Mouse (Mus musculus): ENCODE data around the gene Cpsf2.

Gene Cpsf2

GRCm38 (mm10) chr12:101980266-101980665 is 4.5 kb downstream of the Cpsf2 start:
- DNase-seq (ENCODE audit: low spot score), result no peak

GRCm38 (mm10) chr12:101981559-101981958 is 5.8 kb downstream of the Cpsf2 start:
- no peak for DNase-seq (ENCODE audit: low spot score)

DNA sequence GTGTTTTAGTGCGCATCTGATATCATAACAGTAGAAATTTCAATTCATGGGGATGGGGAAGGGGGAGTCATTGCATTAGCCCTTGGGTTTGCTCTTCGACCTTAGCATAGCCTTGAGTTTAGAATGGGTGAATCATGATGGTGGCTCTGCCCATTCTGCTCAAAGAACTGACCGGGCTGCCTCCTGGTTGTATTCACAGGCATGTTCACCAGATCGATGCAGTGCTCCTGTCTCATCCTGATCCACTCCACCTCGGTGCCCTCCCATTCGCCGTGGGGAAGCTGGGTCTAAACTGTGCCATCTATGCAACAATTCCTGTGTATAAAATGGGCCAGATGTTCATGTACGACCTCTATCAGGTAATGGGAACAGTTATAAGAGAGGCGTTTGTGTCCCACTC is 7.2 kb downstream of the Cpsf2 start:
- DNase-seq (ENCODE audit: low spot score), result no peak

DNA sequence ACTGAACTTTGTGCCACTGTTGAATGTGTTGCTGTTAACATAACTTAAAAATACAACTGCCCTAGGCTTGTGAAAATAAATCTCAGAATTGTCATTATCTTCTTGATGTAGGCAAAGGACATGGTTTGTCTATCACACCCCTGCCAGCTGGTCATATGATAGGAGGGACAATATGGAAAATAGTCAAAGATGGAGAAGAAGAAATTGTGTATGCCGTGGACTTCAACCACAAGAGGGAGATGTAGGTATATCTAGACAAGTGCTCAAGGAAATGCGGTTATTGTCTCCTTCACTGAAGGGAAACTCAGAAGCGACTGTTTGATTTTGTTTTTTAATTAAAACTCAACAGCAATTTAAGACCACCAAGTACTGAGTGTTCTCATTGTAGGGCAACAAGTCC is 9.3 kb downstream of the Cpsf2 start:
- peak; percentile 15 for DNase-seq (ENCODE audit: low spot score)

DNA sequence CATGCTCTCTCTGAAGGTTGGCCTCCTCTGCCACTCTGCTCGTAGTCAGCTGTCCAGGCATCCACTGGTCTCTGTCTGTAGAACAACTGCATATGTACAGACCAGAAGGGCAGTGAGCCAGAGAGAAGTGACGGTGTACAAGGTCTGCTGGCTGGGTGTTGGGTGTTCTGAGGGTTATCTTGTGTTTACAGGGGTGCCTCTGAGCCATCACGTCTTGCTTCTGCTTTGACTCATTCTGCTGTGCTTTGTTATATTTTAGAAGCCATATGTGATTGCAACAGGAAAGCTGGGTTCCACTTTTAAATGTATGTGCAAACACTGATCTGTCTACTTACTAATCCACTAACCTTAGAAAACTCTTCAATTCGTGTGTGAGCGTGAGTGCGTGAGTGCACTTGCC is 11.9 kb downstream of the Cpsf2 start:
- no peak for DNase-seq (ENCODE audit: low spot score)

- DNase-seq (ENCODE audit: low spot score), result no peak
Measured at GRCm38 (mm10) chr12:101994576-101995467, 19.0 kb downstream of the Cpsf2 start.

DNA sequence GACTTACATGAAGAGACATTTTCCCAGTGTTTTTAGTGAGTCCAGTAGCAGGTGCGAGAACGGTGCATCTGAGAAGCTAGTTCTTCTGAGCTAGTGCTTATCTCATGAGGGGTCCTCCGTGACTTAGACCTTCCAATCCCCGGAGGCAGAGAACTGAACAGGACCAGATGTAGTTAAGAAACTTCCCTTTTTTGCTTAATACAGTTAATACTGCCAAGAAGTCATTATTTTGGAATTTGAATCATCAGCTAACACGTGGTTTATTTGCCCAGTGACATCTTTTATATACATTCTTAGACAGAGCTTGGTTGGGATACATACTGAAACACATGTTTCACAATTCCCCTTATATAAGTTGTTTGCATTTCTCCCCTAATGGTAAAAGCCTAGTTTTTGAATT is 23.1 kb downstream of the Cpsf2 start:
- DNase-seq (ENCODE audit: low spot score), result no peak

DNA sequence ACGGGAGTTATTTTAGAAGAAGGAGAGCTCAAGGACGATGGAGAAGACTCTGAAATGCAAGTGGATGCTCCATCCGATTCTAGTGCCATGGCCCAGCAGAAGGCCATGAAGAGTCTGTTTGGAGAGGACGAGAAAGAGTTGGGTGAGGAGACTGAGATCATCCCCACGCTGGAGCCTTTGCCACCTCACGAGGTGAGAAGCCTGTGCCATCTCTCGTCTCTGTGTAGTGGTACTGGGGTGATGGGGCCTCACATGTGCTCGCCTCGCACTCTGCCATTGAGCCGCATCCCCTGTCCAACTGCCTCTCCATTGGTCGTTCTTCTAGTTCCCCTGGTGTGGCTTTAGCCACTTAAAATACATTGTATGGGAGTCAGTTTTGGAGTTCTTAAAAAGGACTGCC is 25.0 kb downstream of the Cpsf2 start:
- no peak for DNase-seq (ENCODE audit: low spot score)

- DNase-seq (ENCODE audit: low spot score), result no peak
Measured at GRCm38 (mm10) chr12:102008111-102008977, 32.6 kb downstream of the Cpsf2 start.

GRCm38 (mm10) chr12:102009551-102009950 is 33.8 kb downstream of the Cpsf2 start:
- DNase-seq (ENCODE audit: low spot score), result no peak

DNA sequence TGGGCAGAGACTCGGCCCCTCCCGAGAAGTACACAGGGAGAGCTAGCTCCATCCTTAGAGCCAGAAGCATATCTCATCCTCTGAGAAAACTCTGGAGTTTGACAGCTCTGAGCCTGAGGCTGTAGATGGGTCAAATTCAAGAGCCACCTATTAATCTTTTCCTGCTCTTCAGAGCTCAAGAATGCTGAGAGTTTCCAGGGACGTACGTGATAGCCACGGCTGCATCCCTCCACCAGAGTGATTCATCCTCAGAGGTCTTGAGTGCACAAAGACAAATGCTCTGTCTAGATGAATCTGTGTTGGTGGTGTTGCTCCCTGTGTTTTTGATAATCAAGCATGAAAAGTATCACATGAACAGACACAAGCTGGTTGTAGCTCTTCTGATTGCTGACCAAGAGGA is 38.6 kb downstream of the Cpsf2 start:
- DNase-seq (ENCODE audit: low spot score), result no peak

GRCm38 (mm10) chr12:102015127-102015526 is 39.3 kb downstream of the Cpsf2 start:
- no peak for DNase-seq (ENCODE audit: low spot score)

- DNase-seq (ENCODE audit: low spot score), result no peak
Measured at GRCm38 (mm10) chr12:102021923-102022322, 46.1 kb downstream of the Cpsf2 start.

- no peak for DNase-seq (ENCODE audit: low spot score)
Measured at GRCm38 (mm10) chr12:102029184-102029583, 53.4 kb downstream of the Cpsf2 start.

- no peak for DNase-seq (ENCODE audit: low spot score)
Measured at GRCm38 (mm10) chr12:102029892-102030446, 54.2 kb downstream of the Cpsf2 start.

DNA sequence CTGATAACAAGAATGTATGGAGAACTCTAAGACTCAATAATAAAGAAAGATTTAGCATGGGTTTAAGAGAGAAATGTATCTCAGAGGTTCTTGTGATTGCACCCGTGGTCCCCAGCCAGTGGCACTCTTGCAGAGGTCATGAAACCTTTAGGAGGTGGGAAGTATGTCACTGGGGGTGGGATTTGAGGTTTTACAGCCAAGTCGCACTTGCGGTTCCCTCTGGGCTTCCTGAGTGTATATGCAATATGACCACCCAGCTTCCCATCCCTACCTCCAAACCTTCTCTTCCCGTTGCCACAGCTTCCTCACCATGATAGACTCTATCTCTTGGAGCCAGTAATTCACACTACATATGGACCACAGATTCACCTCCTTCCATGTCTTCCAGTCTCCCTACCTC is 59.1 kb downstream of the Cpsf2 start:
- no peak for DNase-seq (ENCODE audit: low spot score)

- no peak for DNase-seq (ENCODE audit: low spot score)
Measured at GRCm38 (mm10) chr12:102039861-102040260, 64.1 kb downstream of the Cpsf2 start.

- no peak for DNase-seq (ENCODE audit: low spot score)
Measured at GRCm38 (mm10) chr12:102041699-102042098, 65.9 kb downstream of the Cpsf2 start.

DNA sequence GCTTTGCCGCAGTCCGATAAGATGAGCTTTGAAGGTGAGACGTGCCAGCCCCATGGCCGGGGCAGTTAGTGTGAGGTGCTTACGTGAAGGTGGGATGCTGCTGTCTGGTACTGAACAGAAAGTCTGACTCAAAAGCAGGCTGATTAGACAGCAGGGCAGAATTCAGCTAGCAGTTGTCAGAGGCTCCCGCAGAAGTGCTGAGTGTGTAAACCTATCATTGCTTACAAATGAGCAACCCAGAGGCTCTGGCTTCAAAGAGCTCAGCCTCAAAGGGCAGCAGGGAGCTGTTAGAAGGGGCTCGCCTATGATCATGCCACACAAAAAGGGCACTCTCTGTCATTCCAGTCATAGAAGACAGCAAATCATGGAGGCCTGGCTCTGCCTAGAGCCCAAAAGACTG is 66.5 kb downstream of the Cpsf2 start:
- no peak for DNase-seq (ENCODE audit: low spot score)

DNA sequence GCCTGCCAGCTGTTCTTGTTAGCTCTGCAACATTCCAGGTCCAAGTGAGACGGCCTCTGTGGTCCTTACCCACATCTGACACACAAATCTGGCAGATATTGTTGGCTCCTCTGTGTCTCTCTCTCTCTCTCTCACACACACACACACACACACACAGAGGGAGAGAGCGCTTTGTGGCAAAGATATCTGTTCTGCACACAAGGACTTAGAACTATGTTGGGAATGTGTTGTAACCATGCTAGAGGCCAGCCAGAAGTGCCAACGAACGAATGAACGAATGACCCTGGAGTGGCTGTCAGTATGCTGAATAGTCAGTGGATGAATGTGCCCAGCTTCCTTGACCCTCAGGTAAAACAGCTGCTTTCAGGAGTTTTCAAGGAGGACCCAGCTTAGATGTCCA is 68.1 kb downstream of the Cpsf2 start:
- DNase-seq (ENCODE audit: low spot score), result no peak

GRCm38 (mm10) chr12:102054155-102054554 is 78.4 kb downstream of the Cpsf2 start:
- DNase-seq (ENCODE audit: low spot score), result no peak

GRCm38 (mm10) chr12:102055758-102056157 is 80.0 kb downstream of the Cpsf2 start:
- DNase-seq (ENCODE audit: low spot score), result peak; percentile 39
